Mouse (Mus musculus): ENCODE results near the gene Prim2. TPM values are rescaled to one million over a fixed set of nuclear protein-coding genes. Genes with fewer than 3 reads are reported as not detected.

Gene Prim2
- polyA plus RNA-seq, 1 experiment = 38.4 TPM

DNA sequence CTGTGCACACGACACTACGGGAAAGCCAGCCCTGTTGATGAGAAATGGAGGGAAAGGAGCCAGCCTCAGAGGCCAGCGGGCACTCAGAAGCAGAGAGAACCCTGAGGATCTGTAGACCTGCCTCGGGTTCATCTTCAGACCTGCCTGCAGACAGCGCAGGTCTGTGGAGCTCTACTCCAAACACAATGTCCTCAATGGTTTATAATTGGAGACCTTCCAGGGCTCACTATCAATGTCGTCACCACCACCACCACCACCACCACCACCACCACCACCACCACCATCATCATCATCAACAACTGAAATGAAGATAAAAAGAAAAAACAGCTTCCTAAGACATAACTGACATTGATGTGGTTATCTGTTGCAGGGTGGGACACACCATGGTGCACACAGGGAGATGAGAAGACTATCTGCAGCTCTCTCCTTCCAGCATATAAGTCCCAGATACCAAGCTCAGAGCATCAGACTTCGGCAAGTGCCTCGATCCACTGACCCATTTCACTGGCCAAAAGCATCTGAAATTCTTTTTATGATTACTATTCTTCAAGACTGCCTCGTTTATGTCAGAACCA is 20.0 kb downstream of the Prim2 start:
- no peak for TF ChIP-seq CTCF (IDR thresholded peaks at IDR 0.05; ENCODE audit: low read depth, low read length)
- TF ChIP-seq POLR2A (IDR thresholded peaks at IDR 0.05; ENCODE audit: insufficient read depth, low read length) = no peak
- TF ChIP-seq EP300 (IDR thresholded peaks at IDR 0.05; ENCODE audit: insufficient read depth, low read depth, low read length) = no peak
- peaks cover 6% of the 10 kb centered on the region for H3K36me3 ChIP-seq (ENCODE audit: control insufficient read depth, insufficient read depth, low read length, poor library complexity, severe bottlenecking)
- no peak overlapping the region for H3K9ac ChIP-seq (ENCODE audit: low read depth, poor library complexity, severe bottlenecking)
- H3K27me3 ChIP-seq (ENCODE audit: control insufficient read depth, insufficient read depth, low read length, poor library complexity, severe bottlenecking) = no peaks in the 10 kb centered on the region
- H3K9me3 ChIP-seq (replicated peaks; ENCODE audit: control insufficient read depth, insufficient read depth, low read length, poor library complexity, severe bottlenecking) = no peaks in the 10 kb centered on the region
- peaks cover 2% of the 10 kb centered on the region for H3K4me1 ChIP-seq (ENCODE audit: control insufficient read depth, insufficient read depth, low read length)
- H3K27ac ChIP-seq (ENCODE audit: insufficient read depth, low read length) = no peak overlapping the region
- no peak overlapping the region for H3K4me3 ChIP-seq (ENCODE audit: low read depth, low read length)

GRCm38 (mm10) chr1:33649021-33649420 is 20.6 kb downstream of the Prim2 start:
- H3K36me3 ChIP-seq (ENCODE audit: control insufficient read depth, insufficient read depth, low read length, poor library complexity, severe bottlenecking) = peaks cover 6% of the 10 kb centered on the region
- TF ChIP-seq CTCF (IDR thresholded peaks at IDR 0.05; ENCODE audit: low read depth, low read length) (no peak), EP300 (IDR thresholded peaks at IDR 0.05; ENCODE audit: insufficient read depth, low read depth, low read length) (no peak), POLR2A (IDR thresholded peaks at IDR 0.05; ENCODE audit: insufficient read depth, low read length) (no peak)

DNA sequence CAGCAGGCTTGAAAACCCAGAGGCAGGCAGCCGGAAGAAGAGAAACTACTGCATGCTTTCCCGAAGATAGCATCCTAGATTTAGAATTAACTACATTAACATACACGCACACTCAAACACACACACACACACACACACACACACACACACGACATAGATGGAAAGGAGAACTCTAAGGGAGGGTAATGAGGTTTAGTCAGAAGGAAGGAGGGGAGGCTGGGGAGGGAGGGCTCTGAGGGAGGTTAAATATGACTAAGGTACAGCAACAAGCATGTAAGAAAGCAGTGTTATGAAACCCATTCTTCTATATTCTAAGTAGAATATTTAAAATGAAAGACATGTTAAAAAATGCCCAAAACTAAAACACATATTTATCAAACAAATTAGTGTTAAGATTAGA is 21.9 kb downstream of the Prim2 start:
- peaks cover 6% of the 10 kb centered on the region for H3K36me3 ChIP-seq (ENCODE audit: control insufficient read depth, insufficient read depth, low read length, poor library complexity, severe bottlenecking)
- H3K4me3 ChIP-seq (ENCODE audit: low read depth, low read length) = no peak overlapping the region
- TF ChIP-seq POLR2A (IDR thresholded peaks at IDR 0.05; ENCODE audit: insufficient read depth, low read length) (no peak), CTCF (IDR thresholded peaks at IDR 0.05; ENCODE audit: low read depth, low read length) (no peak), EP300 (IDR thresholded peaks at IDR 0.05; ENCODE audit: insufficient read depth, low read depth, low read length) (no peak)
- no peak overlapping the region for H3K27ac ChIP-seq (ENCODE audit: insufficient read depth, low read length)
- H3K27me3 ChIP-seq (ENCODE audit: control insufficient read depth, insufficient read depth, low read length, poor library complexity, severe bottlenecking) = no peaks in the 10 kb centered on the region
- peaks cover 2% of the 10 kb centered on the region for H3K4me1 ChIP-seq (ENCODE audit: control insufficient read depth, insufficient read depth, low read length)
- no peak overlapping the region for H3K9ac ChIP-seq (ENCODE audit: low read depth, poor library complexity, severe bottlenecking)
- H3K9me3 ChIP-seq (replicated peaks; ENCODE audit: control insufficient read depth, insufficient read depth, low read length, poor library complexity, severe bottlenecking) = no peaks in the 10 kb centered on the region

More at GRCm38 (mm10) chr1:33649021-33649420, 20.6 kb downstream of the Prim2 start:
- Histone ChIP-seq H3K27ac (ENCODE audit: insufficient read depth, low read length) (no peak overlapping the region), H3K27me3 (ENCODE audit: control insufficient read depth, insufficient read depth, low read length, poor library complexity, severe bottlenecking) (no peaks in the 10 kb centered on the region), H3K4me1 (ENCODE audit: control insufficient read depth, insufficient read depth, low read length) (peaks cover 2% of the 10 kb centered on the region), H3K4me3 (ENCODE audit: low read depth, low read length) (no peak overlapping the region), H3K9ac (ENCODE audit: low read depth, poor library complexity, severe bottlenecking) (no peak overlapping the region), H3K9me3 (replicated peaks; ENCODE audit: control insufficient read depth, insufficient read depth, low read length, poor library complexity, severe bottlenecking) (no peaks in the 10 kb centered on the region)

GRCm38 (mm10) chr1:33647173-33647572 is 22.4 kb downstream of the Prim2 start:
- H3K4me3 ChIP-seq (ENCODE audit: low read depth, low read length) = no peak overlapping the region
- H3K27me3 ChIP-seq (ENCODE audit: control insufficient read depth, insufficient read depth, low read length, poor library complexity, severe bottlenecking) = no peaks in the 10 kb centered on the region
- H3K9me3 ChIP-seq (replicated peaks; ENCODE audit: control insufficient read depth, insufficient read depth, low read length, poor library complexity, severe bottlenecking) = no peaks in the 10 kb centered on the region
- H3K36me3 ChIP-seq (ENCODE audit: control insufficient read depth, insufficient read depth, low read length, poor library complexity, severe bottlenecking) = peaks cover 6% of the 10 kb centered on the region
- H3K4me1 ChIP-seq (ENCODE audit: control insufficient read depth, insufficient read depth, low read length) = peaks cover 2% of the 10 kb centered on the region
- no peak for TF ChIP-seq EP300 (IDR thresholded peaks at IDR 0.05; ENCODE audit: insufficient read depth, low read depth, low read length)
- no peak for TF ChIP-seq POLR2A (IDR thresholded peaks at IDR 0.05; ENCODE audit: insufficient read depth, low read length)
- H3K9ac ChIP-seq (ENCODE audit: low read depth, poor library complexity, severe bottlenecking) = no peak overlapping the region
- H3K27ac ChIP-seq (ENCODE audit: insufficient read depth, low read length) = no peak overlapping the region

GRCm38 (mm10) chr1:33645689-33646088 is 23.9 kb downstream of the Prim2 start:
- Histone ChIP-seq H3K27me3 (ENCODE audit: control insufficient read depth, insufficient read depth, low read length, poor library complexity, severe bottlenecking) (no peaks in the 10 kb centered on the region), H3K36me3 (ENCODE audit: control insufficient read depth, insufficient read depth, low read length, poor library complexity, severe bottlenecking) (peaks cover 3% of the 10 kb centered on the region; the same call in 1 of the 2 replicates), H3K9me3 (replicated peaks; ENCODE audit: control insufficient read depth, insufficient read depth, low read length, poor library complexity, severe bottlenecking) (no peaks in the 10 kb centered on the region), H3K9ac (ENCODE audit: low read depth, poor library complexity, severe bottlenecking) (no peak overlapping the region), H3K4me3 (ENCODE audit: low read depth, low read length) (no peak overlapping the region), H3K4me1 (ENCODE audit: control insufficient read depth, insufficient read depth, low read length) (peaks cover 2% of the 10 kb centered on the region), H3K27ac (ENCODE audit: insufficient read depth, low read length) (no peak overlapping the region)
- TF ChIP-seq POLR2A (IDR thresholded peaks at IDR 0.05; ENCODE audit: insufficient read depth, low read length) (no peak), EP300 (IDR thresholded peaks at IDR 0.05; ENCODE audit: insufficient read depth, low read depth, low read length) (no peak), CTCF (IDR thresholded peaks at IDR 0.05; ENCODE audit: low read depth, low read length) (no peak)

GRCm38 (mm10) chr1:33641139-33641538 is 28.5 kb downstream of the Prim2 start:
- Histone ChIP-seq H3K27ac (ENCODE audit: insufficient read depth, low read length) (no peak overlapping the region), H3K9me3 (replicated peaks; ENCODE audit: control insufficient read depth, insufficient read depth, low read length, poor library complexity, severe bottlenecking) (no peaks in the 10 kb centered on the region), H3K36me3 (ENCODE audit: control insufficient read depth, insufficient read depth, low read length, poor library complexity, severe bottlenecking) (no peaks in the 10 kb centered on the region), H3K27me3 (ENCODE audit: control insufficient read depth, insufficient read depth, low read length, poor library complexity, severe bottlenecking) (no peaks in the 10 kb centered on the region), H3K4me3 (ENCODE audit: low read depth, low read length) (no peak overlapping the region), H3K4me1 (ENCODE audit: control insufficient read depth, insufficient read depth, low read length) (peaks cover 2% of the 10 kb centered on the region), H3K9ac (ENCODE audit: low read depth, poor library complexity, severe bottlenecking) (no peak overlapping the region)
- TF ChIP-seq POLR2A (IDR thresholded peaks at IDR 0.05; ENCODE audit: insufficient read depth, low read length) = no peak
- no peak for TF ChIP-seq EP300 (IDR thresholded peaks at IDR 0.05; ENCODE audit: insufficient read depth, low read depth, low read length)
- TF ChIP-seq CTCF (IDR thresholded peaks at IDR 0.05; ENCODE audit: low read depth, low read length) = no peak

Measured in ES-Bruce4 (cell line).